Mouse (Mus musculus) retina, adult 2 months (tissue): ENCODE data around the gene Mcur1.

Source experiments
- DNase-seq: peaks from one replicate; pipeline ENCODE4 v3.0.0-alpha.2; 2012; ENCODE audit warnings: low read depth, low spot score

Gene Mcur1

GRCm38 (mm10) chr13:43565346-43565745, 5.4 kb upstream of the Mcur1 start:
- peak; percentile 71 for DNase-seq

GRCm38 (mm10) chr13:43564733-43565132, 4.7 kb upstream of the Mcur1 start:
- DNase-seq, result no peak

GRCm38 (mm10) chr13:43562726-43563125, 2.7 kb upstream of the Mcur1 start:
- no peak for DNase-seq

- DNase-seq, result no peak
Measured at GRCm38 (mm10) chr13:43560458-43561411, 744 bp upstream of the Mcur1 start.

GRCm38 (mm10) chr13:43558959-43559358, 1.0 kb downstream of the Mcur1 start:
- DNase-seq, result no peak

GRCm38 (mm10) chr13:43558357-43558756, 1.6 kb downstream of the Mcur1 start:
- no peak for DNase-seq

GRCm38 (mm10) chr13:43556913-43557542, 3.0 kb downstream of the Mcur1 start:
- DNase-seq, result no peak

- no peak for DNase-seq
Measured at GRCm38 (mm10) chr13:43555321-43555720, 4.7 kb downstream of the Mcur1 start.

GRCm38 (mm10) chr13:43554827-43555226, 5.2 kb downstream of the Mcur1 start:
- DNase-seq, result no peak

- DNase-seq, result no peak
Measured at GRCm38 (mm10) chr13:43550676-43551075, 9.3 kb downstream of the Mcur1 start.

GRCm38 (mm10) chr13:43549870-43550269, 10.1 kb downstream of the Mcur1 start:
- no peak for DNase-seq

GRCm38 (mm10) chr13:43549078-43549698, 10.8 kb downstream of the Mcur1 start:
- no peak for DNase-seq

- no peak for DNase-seq
Measured at GRCm38 (mm10) chr13:43548617-43549016, 11.4 kb downstream of the Mcur1 start.

GRCm38 (mm10) chr13:43546861-43547260, 13.1 kb downstream of the Mcur1 start:
- peak; percentile 65 for DNase-seq

GRCm38 (mm10) chr13:43540205-43540815, 19.7 kb downstream of the Mcur1 start:
- no peak for DNase-seq

- no peak for DNase-seq
Measured at GRCm38 (mm10) chr13:43539409-43539808, 20.6 kb downstream of the Mcur1 start.

GRCm38 (mm10) chr13:43537854-43538253, 22.1 kb downstream of the Mcur1 start:
- no peak for DNase-seq

GRCm38 (mm10) chr13:43534015-43534414, 26.0 kb downstream of the Mcur1 start:
- no peak for DNase-seq

GRCm38 (mm10) chr13:43530832-43531693, 28.9 kb downstream of the Mcur1 start:
- DNase-seq, result no peak

- DNase-seq, result no peak
Measured at GRCm38 (mm10) chr13:43530129-43530831, 29.7 kb downstream of the Mcur1 start.
